Mouse (Mus musculus) kidney, postnatal 4 days (tissue): ENCODE data around the gene Hoxd8.

Source experiments
- DNase-seq, 2 experiments: peaks; one replicate each; pipeline ENCODE4 v3.0.0; 2021; ENCODE audit warnings: mixed read lengths in 2 of 2

Gene Hoxd8

GRCm38 (mm10) chr2:74699053-74699430, 5.4 kb upstream of the Hoxd8 start:
- peak; percentile 62 to 71 for DNase-seq

DNA sequence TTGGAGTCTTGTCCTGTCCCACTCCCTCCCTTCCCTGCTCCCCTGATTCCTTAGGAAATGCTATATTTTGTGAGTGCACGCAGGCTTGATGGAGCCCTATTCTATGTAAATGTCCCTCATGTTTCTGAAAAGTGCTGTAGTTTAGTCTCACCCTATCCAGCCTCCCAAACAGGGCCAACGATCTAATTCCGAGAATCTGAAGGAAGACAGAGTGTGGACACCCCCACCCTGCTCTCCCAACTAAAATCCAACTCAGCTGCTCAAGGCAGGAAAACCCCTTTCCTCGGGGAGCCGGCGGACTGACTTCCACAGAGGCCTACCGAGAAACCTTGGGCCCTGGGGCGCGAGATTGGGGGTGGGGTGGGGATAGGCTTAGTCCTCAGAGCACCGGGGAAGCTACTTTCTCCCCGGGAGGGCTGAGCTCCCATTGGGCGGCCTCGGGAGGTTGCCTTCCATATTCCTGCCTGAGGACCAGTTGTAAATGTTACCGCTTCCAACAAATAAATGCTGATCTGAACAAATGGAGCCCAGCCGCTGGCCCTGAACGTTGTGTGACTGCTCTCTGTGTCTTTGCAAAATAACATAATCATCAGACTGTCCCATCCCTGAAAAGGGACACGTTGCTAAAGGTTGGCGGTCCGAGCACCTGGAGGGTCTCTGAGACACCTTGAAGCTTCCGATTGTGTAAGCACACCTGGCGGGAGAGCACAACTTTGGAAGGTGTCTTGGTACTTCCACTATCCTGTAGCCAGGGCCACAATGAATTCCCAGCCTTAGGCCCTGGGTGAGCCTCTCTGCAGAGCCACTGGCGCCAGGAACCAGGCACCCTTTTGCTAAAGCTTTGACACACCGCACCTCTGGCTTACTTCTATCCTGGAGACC, 4.5 kb upstream of the Hoxd8 start:
- DNase-seq: peak; percentile 68 to 72

- peak; percentile 71 to 79 for DNase-seq
Measured at GRCm38 (mm10) chr2:74700546-74701112, 3.8 kb upstream of the Hoxd8 start.

GRCm38 (mm10) chr2:74701949-74702819, 2.2 kb upstream of the Hoxd8 start:
- peak; percentile 93 to 95 for DNase-seq

- peak in 1 of 2 experiments; percentile 2 for DNase-seq
Measured at GRCm38 (mm10) chr2:74702820-74703219, 1.6 kb upstream of the Hoxd8 start.

DNA sequence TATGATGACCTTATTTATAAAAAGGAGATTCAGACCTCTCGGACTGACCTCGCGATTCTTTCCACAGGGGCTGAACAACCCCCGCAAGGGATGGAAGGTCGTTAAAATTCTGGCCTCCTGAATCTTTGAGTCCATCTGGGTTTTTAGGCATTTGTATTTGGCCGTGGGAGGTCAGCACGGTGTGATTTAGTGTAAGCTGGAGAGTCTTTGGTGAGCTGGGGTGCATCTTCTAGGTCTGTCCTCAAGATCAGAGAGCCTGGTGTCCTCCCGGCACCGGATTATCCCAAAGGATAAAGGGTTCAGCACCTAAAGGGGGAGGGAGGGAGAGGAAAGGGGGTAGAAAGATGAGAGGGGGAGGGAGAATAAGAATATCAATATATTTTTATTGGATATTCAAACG, 1.1 kb upstream of the Hoxd8 start:
- peak in 1 of 2 experiments; percentile 34 for DNase-seq

GRCm38 (mm10) chr2:74703720-74704392, 559 bp upstream of the Hoxd8 start:
- DNase-seq: peak; percentile 74 to 83

DNA sequence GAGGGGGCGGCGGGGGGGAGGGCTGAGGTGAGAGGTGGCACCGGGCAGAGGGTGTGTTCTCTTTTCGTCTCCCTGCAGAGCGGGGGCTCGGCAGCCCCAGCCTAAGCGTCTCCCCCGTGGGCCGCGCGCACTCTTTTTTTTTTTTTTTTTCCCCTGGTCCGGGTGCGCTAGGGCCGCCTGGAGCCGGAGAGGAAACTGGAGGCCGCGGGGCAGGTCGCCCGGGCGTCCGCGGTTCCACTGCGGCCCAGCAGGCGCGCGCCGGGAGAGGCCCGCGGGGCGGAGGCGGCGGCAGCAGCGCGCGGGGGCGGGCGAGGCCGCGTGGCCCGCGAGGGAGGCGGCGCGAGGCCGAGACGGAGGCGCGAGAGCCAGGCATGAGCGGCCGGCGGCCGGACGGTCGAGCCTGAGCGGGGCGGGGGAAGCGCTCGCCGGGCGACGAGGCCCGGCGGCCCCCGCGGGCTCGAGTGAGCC, 618 bp downstream of the Hoxd8 start:
- DNase-seq: peak; percentile 65 to 83

GRCm38 (mm10) chr2:74705467-74706089, 1.2 kb downstream of the Hoxd8 start:
- DNase-seq: peak; percentile 80 to 87

DNA sequence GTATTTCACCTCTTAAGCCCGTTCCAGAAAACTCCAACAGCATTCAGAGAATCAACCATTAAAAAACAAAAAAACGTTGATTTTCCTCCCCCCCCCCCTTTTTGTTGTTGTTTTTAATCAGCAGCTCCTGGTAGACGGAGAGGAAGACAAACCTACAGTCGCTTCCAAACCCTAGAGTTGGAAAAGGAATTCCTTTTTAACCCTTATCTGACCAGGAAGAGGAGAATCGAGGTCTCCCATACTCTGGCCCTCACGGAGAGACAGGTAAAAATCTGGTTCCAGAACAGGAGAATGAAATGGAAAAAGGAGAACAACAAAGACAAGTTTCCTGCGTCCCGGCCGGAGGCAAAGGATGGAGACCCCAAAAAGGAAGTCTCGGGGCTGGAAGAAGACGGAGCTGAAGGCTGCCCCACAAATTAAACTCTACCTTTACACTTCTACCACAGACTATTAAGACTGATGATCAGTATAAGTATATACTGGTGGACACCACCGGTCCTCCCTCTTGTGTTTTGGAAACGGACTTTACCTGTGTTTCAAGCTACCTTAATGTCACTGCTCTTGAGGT, 2.1 kb downstream of the Hoxd8 start:
- DNase-seq: peak in 1 of 2 experiments; percentile 21

GRCm38 (mm10) chr2:74707599-74707998, 3.2 kb downstream of the Hoxd8 start:
- peak in 1 of 2 experiments; percentile 33 for DNase-seq

GRCm38 (mm10) chr2:74708676-74709075, 4.3 kb downstream of the Hoxd8 start:
- peak in 1 of 2 experiments; percentile 44 for DNase-seq

GRCm38 (mm10) chr2:74709465-74710419, 5.3 kb downstream of the Hoxd8 start:
- DNase-seq: peak in 1 of 2 experiments; percentile 35

- peak in 1 of 2 experiments; percentile 68 for DNase-seq
Measured at GRCm38 (mm10) chr2:74710929-74711543, 6.6 kb downstream of the Hoxd8 start.

DNA sequence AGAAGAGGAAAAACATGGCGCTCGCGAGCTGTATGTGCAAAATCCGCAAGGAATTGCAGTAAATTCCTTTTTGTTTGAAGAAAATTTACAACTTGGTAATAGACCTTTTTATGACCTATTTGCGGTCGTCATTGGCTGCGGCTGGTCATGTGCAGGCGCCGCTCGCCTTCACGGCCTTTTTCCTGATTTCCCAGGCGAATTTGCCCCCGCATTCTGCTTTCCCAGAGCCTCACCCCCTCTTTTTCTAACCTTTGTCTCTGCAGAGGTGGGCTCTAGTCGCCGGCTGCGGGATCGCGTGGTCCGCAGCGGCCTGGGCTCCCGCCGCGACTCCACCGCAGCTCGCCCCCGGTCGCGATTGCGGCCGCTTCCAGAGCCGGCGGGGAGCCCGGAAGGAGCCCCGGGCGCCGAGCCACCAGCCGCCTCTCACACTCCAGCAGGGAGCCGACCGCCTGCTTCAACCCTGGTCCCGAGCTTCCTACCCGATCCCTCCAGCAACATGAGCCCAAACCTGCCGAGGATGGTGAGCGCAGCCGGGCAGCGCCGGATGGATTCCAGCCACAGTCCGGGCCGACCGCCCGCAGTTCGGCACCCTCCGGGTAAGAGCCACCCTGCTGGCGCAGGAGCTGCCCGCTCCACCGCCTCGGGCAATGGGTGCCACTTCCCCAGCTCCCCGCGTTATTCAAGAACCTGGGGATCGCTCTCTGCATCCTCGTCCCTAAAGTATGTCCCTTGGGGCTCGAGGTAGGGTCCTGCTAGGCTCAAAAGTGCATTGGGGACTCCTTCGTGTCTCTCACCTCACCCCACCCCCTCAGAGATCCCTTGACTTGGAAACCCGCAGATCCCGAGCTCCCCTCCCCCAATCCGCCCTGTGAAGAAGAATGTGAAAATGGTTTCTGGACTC, 7.6 kb downstream of the Hoxd8 start, which contains the start of the genes Hoxd3 and Hoxd4:
Gene Hoxd3 (plus strand): TSS at position 207 of the 901 bp plus-strand sequence.
Gene Hoxd4 (plus strand): TSS at position 209 of the 901 bp plus-strand sequence.
- peak; percentile 80 to 88 for DNase-seq

DNA sequence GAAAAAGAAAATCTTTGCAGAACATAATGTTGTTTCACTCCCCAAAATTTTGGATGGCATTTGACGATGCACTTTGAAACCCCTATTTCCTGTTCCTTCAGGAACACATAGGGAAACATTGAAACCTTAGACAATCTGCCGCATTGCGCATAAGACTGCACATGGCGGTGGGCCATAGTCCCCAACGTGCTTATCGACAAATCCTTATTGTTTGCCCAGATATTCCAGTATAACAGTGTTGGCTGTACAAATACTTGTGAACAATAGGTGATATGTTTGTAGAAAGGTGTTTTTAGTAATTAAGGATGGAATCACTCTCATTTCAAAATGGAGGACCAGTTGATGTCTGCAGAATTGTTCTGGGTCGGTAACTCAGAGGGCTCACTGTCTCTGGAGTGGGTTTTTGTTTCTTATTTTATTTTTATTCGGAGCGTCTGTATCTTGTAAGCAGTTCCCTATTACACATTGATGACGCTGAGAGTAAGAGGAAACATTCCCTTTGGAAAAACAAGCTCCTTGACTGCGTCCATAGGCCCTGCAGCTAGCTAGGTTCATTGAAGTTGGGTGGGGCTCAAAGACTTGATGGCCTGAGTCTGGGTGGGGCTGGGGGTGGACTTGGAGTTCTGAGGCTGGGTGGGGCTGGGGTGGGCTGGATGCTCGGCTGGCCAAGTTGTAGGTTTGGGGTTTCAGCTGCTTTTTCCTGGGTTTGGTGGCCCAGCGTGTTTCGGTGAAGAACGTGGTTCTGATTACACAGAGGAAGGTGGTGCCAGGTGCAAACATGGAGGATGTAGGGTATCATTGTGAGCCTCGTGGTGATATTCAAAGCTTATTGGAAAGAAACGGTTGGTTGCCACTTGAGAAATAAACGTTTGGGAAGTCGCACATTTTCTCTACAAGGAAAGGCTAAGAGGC, 9.1 kb downstream of the Hoxd8 start:
- peak in 1 of 2 experiments; percentile 50 for DNase-seq

DNA sequence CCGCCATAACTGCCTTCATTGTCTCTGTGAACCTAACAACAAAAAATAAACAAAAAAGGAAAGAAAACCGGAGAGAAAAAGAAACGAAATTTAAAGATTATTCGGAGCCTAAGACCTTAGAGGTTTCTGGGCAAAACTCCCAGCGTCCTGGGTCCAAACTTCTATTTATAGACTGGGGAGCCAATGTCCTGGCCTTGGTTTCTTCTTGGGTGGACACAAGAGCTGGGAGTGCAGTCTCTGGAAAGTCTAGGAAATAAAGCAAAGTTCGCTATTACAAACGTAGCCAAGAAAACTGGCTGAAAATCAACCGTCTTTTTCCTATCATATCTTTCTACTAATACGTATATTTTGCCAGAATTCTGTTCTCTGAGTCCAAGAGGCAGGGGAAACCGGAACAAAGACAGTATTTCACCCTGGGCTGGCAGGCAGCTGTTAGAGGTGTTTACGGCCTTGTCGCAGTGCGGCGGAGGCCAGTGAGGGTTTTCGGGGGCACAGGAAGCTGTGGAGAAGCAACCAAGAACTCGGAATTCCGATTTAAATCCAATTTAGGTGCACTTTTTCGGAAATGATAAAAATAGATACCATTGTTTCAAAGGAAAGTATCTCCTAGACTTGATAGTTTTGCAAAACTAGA, 9.9 kb downstream of the Hoxd8 start:
- peak in 1 of 2 experiments; percentile 58 for DNase-seq
